Mouse (Mus musculus) embryo, embryonic 11 days (tissue): ENCODE measurements around the gene Srsf6.
"Not testable (repeated sequence)": the region's sequence is repeated elsewhere in the genome, so short reads cannot be mapped to it uniquely, and the experiment has no call there.

Experiments
- DNase-seq: peaks from one replicate; pipeline ENCODE4 v3.0.0-alpha.2; 2015

Gene Srsf6

GRCm38 (mm10) chr2:162931123-162931673, at the start of gene Srsf6:
TSS of gene Srsf6 (plus strand) at chr2:162931528.
- DNase-seq, result peak; percentile 98

- DNase-seq, result no peak
Measured at GRCm38 (mm10) chr2:162884101-162884500, 47.2 kb upstream of the Srsf6 start.

GRCm38 (mm10) chr2:162887121-162887520, 44.2 kb upstream of the Srsf6 start:
- no peak for DNase-seq

- no peak for DNase-seq
Measured at GRCm38 (mm10) chr2:162888677-162889076, 42.7 kb upstream of the Srsf6 start.

GRCm38 (mm10) chr2:162889191-162889590, 42.1 kb upstream of the Srsf6 start:
- no peak for DNase-seq

- no peak for DNase-seq
Measured at GRCm38 (mm10) chr2:162889731-162890130, 41.6 kb upstream of the Srsf6 start.

- DNase-seq, result not testable (repeated sequence)
Measured at GRCm38 (mm10) chr2:162892979-162893378, 38.3 kb upstream of the Srsf6 start.

GRCm38 (mm10) chr2:162899256-162899655, 32.1 kb upstream of the Srsf6 start:
- not testable (repeated sequence) for DNase-seq

- no peak for DNase-seq
Measured at GRCm38 (mm10) chr2:162899880-162900589, 31.3 kb upstream of the Srsf6 start.

- no peak for DNase-seq
Measured at GRCm38 (mm10) chr2:162900590-162900916, 30.8 kb upstream of the Srsf6 start.

GRCm38 (mm10) chr2:162905902-162906301, 25.4 kb upstream of the Srsf6 start:
- no peak for DNase-seq

- peak; percentile 26 for DNase-seq
Measured at GRCm38 (mm10) chr2:162908052-162908491, 23.3 kb upstream of the Srsf6 start.

GRCm38 (mm10) chr2:162914040-162914439, 17.3 kb upstream of the Srsf6 start:
- DNase-seq, result no peak

- peak; percentile 34 for DNase-seq
Measured at GRCm38 (mm10) chr2:162914519-162914918, 16.8 kb upstream of the Srsf6 start.

- no peak for DNase-seq
Measured at GRCm38 (mm10) chr2:162919926-162920325, 11.4 kb upstream of the Srsf6 start.

- DNase-seq, result peak; percentile 71
Measured at GRCm38 (mm10) chr2:162922183-162922582, 9.1 kb upstream of the Srsf6 start.

GRCm38 (mm10) chr2:162922834-162923233, 8.5 kb upstream of the Srsf6 start:
- DNase-seq, result no peak

GRCm38 (mm10) chr2:162924126-162924525, 7.2 kb upstream of the Srsf6 start:
- DNase-seq, result no peak

GRCm38 (mm10) chr2:162927918-162928585, 3.3 kb upstream of the Srsf6 start:
- DNase-seq, result no peak

- no peak for DNase-seq
Measured at GRCm38 (mm10) chr2:162929704-162930103, 1.6 kb upstream of the Srsf6 start.

GRCm38 (mm10) chr2:162930516-162931122, 709 bp upstream of the Srsf6 start:
- DNase-seq, result no peak

GRCm38 (mm10) chr2:162931674-162932650, 634 bp downstream of the Srsf6 start:
- DNase-seq, result peak; percentile 81
